Mouse (Mus musculus) erythroid progenitor cell, adult 5-6 weeks (primary cell): ENCODE data around the gene Zfp229. TPM values are rescaled to one million over a fixed set of nuclear protein-coding genes. Genes with fewer than 3 reads are reported as not detected.
"Not testable (repeated sequence)": the region's sequence is repeated elsewhere in the genome, so short reads cannot be mapped to it uniquely, and the experiment has no call there.

Experiments used
- ATAC-seq: replicated peaks from 2 replicates; pipeline ENCODE4 v1.8.0; 2016; ENCODE audit warnings: moderate number of reproducible peaks, mild to moderate bottlenecking, moderate TSS enrichment, inconsistent platforms; ENCODE audit not compliant: poor library complexity, low FRiP score, severe bottlenecking
- total RNA-seq, 2 experiments: library from RNA; stranded (forward) in 1 of 2; stranded (reverse) in 1 of 2; fragments of 150-400 nt in 1 of 2; fragments of 186-747, 209-891 nt in 1 of 2; gene quantifications; 2 replicates each; pipeline versions ENCODE4 v1.2.3 to v1.2.4; 2015 to 2017; ENCODE audit warnings: low replicate concordance in 2 of 2

The Zfp229 gene
- total RNA-seq (2015; ENCODE audit: low replicate concordance): 1.1 and 2.1 TPM in 2 replicates
- 1.7 and 4.6 TPM in 2 replicates for total RNA-seq (2017; ENCODE audit: low replicate concordance)

- ATAC-seq: not testable (repeated sequence)
Measured at GRCm38 (mm10) chr17:21730495-21730894, at the start of gene Zfp229. Gene Zfp229 (plus strand): TSS chr17:21730795.

GRCm38 (mm10) chr17:21691560-21691959 is 39.0 kb upstream of the Zfp229 start, which contains the start of gene Gm10226:
Gene Gm10226 (plus strand): TSS chr17:21691860.
- ATAC-seq: no peak

- ATAC-seq: no peak
Measured at GRCm38 (mm10) chr17:21693342-21693741, 37.3 kb upstream of the Zfp229 start.

GRCm38 (mm10) chr17:21696073-21696472 is 34.5 kb upstream of the Zfp229 start:
- ATAC-seq: 0 out of 2 replicates have a peak, but pooled peaks have one; percentile 54

GRCm38 (mm10) chr17:21702281-21703240 is 28.0 kb upstream of the Zfp229 start:
- peak; percentile 84 for ATAC-seq

GRCm38 (mm10) chr17:21703414-21703813 is 27.2 kb upstream of the Zfp229 start:
- no peak for ATAC-seq

- peak; percentile 90 for ATAC-seq
Measured at GRCm38 (mm10) chr17:21707343-21707996, 23.1 kb upstream of the Zfp229 start, which contains the start of gene Zfp760. Gene Zfp760 (plus strand): TSS chr17:21707741.

GRCm38 (mm10) chr17:21708401-21708800 is 22.2 kb upstream of the Zfp229 start:
- ATAC-seq: no peak

- no peak for ATAC-seq
Measured at GRCm38 (mm10) chr17:21733049-21733448, 2.5 kb downstream of the Zfp229 start.

- peak; percentile 98 for ATAC-seq
Measured at GRCm38 (mm10) chr17:21733529-21734031, 3.0 kb downstream of the Zfp229 start.

GRCm38 (mm10) chr17:21752791-21753190 is 22.2 kb downstream of the Zfp229 start:
- ATAC-seq: no peak

GRCm38 (mm10) chr17:21753342-21754208 is 23.0 kb downstream of the Zfp229 start:
- ATAC-seq: no peak

GRCm38 (mm10) chr17:21770336-21770735 is 39.7 kb downstream of the Zfp229 start:
- no peak for ATAC-seq

GRCm38 (mm10) chr17:21792256-21792655 is 61.7 kb downstream of the Zfp229 start:
- no peak for ATAC-seq

GRCm38 (mm10) chr17:21801373-21801772 is 70.8 kb downstream of the Zfp229 start:
- ATAC-seq: not testable (repeated sequence)
